Mouse (Mus musculus): ENCODE measurements at regions not wholly inside any gene's neighbourhood (a gene's known extent, or its start where the extent isn't known, plus 50 kb on each side); places are given as distances from the start of the nearest gene placed in this dataset.

DNA sequence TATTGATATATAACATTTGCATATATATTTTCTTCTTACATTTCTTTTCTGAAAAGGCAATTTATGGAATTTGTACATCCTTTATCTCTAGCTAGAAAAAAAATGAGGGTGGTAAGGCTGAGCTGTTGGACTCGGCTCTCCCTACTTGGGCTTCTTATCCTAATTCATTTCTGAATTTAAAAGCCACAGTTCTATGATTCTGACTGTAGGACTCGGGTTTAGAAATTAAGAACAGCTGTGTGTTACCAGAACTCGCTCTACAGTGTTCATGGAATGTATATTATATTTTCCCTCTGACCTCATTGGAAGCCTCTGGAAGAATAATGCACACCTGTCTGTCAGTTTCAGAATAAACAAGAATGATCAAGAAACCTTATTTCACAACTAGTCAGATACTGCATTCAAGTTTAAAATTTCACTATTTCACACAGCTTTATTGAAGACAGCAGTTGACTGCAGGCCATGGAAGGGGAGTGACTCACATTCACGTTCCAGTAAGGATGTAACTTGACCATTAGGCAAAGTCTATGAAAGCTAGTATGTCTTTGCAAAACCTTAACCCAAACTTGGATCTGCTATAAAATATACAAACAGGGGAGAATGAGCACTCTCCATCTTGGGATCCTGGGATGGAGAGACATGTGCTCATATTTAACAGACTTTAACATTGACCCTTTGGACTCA is 207.4 kb downstream of the Papss1 start:
- no peak for ATAC-seq (replicated peaks; ENCODE audit: insufficient number of reproducible peaks, insufficient read depth, low FRiP score, low read depth)
- Histone ChIP-seq H3K27ac (no peak overlapping the region), H3K27me3 (no peaks in the 10 kb centered on the region), H3K4me2 (no peak overlapping the region), H3K9ac (no peak overlapping the region), H3K9me3 (replicated peaks) (no peaks in the 10 kb centered on the region), H3K4me3 (no peak overlapping the region), H3K4me1 (replicated peaks) (no peaks in the 10 kb centered on the region), H3K36me3 (no peaks in the 10 kb centered on the region)
- 62% methylated on average over 4 of the region's 4 CpGs for WGBS

DNA sequence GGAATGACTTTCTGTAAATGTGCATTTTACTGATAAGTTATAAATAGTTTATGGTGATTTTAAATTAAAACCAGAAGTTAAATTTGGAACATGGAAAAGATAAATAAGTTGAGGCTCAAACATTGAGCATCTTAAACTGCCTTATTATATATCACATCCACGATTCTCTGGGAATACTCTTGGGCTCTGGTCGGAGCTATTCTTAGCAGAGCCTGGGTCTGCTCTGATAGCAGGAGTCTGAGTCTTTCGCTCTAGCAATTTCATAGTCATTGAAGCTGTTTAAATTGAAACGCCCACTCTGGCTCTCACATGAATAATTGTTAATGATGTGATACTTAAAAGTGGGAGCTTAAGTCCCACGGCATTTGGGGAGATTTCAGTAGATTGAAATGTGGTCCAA is 208.0 kb downstream of the Papss1 start:
- H3K9ac ChIP-seq = no peak overlapping the region
- ATAC-seq (replicated peaks; ENCODE audit: insufficient number of reproducible peaks, insufficient read depth, low FRiP score, low read depth) = no peak
- no peak overlapping the region for H3K27ac ChIP-seq
- no peak overlapping the region for H3K4me3 ChIP-seq
- no peaks in the 10 kb centered on the region for H3K9me3 ChIP-seq (replicated peaks)
- no peaks in the 10 kb centered on the region for H3K27me3 ChIP-seq
- no peaks in the 10 kb centered on the region for H3K4me1 ChIP-seq (replicated peaks)
- 32% methylated on average over 5 of the region's 5 CpGs for WGBS
- H3K4me2 ChIP-seq = no peak overlapping the region
- no peaks in the 10 kb centered on the region for H3K36me3 ChIP-seq

DNA sequence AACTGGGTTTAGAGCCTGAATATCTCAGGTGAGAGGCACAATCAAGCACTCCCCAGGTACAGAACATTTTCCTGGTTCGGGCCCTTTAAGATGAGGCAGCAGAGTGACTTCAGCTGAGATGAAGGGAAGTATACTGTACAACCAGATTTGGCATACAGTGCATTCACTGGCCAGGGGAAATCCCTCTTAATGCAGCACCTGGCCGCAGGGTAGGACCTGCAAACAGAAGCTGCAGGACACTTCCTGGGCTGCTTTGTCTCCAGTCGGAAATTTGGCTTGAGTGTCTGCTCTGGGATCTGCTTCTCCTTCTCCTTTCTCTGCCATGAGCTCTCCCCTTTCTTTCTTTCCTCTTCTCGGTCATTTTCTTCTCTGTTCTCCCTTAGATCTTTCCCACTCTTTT is 210.9 kb downstream of the Papss1 start:
- Histone ChIP-seq H3K4me2 (no peak overlapping the region), H3K27ac (no peak overlapping the region), H3K9ac (no peak overlapping the region), H3K4me3 (no peak overlapping the region), H3K27me3 (no peaks in the 10 kb centered on the region), H3K4me1 (replicated peaks) (no peaks in the 10 kb centered on the region), H3K9me3 (replicated peaks) (no peaks in the 10 kb centered on the region), H3K36me3 (no peaks in the 10 kb centered on the region)
- 62% methylated on average over 4 of the region's 4 CpGs for WGBS
- no peak for ATAC-seq (replicated peaks; ENCODE audit: insufficient number of reproducible peaks, insufficient read depth, low FRiP score, low read depth)

DNA sequence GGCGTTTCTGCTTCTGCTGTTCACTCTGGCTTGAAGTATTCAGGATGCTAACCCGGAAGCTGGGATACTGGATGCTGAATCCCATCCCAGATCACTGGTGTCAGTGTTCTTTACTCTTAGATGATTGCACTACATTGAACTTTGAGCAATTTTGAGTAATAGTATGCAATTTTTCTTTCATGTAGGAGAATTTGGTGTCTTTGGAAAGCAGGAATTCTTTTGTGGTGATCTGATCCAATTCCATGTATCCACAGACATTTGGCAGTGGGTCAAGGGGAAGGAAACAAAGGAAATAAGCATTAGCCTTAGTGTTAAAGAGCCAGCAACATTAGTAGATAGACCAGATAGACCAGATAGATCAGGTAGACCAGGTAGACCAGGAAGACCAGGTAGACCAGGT is 212.1 kb downstream of the Papss1 start:
- ATAC-seq (replicated peaks; ENCODE audit: insufficient number of reproducible peaks, insufficient read depth, low FRiP score, low read depth) = no peak
- no peak overlapping the region for H3K9ac ChIP-seq
- H3K4me3 ChIP-seq = no peak overlapping the region
- no peak overlapping the region for H3K4me2 ChIP-seq
- 78% methylated on average over 2 of the region's 2 CpGs for WGBS
- H3K27me3 ChIP-seq = no peaks in the 10 kb centered on the region
- no peaks in the 10 kb centered on the region for H3K36me3 ChIP-seq
- H3K4me1 ChIP-seq (replicated peaks) = no peaks in the 10 kb centered on the region
- no peaks in the 10 kb centered on the region for H3K9me3 ChIP-seq (replicated peaks)
- H3K27ac ChIP-seq = no peak overlapping the region

DNA sequence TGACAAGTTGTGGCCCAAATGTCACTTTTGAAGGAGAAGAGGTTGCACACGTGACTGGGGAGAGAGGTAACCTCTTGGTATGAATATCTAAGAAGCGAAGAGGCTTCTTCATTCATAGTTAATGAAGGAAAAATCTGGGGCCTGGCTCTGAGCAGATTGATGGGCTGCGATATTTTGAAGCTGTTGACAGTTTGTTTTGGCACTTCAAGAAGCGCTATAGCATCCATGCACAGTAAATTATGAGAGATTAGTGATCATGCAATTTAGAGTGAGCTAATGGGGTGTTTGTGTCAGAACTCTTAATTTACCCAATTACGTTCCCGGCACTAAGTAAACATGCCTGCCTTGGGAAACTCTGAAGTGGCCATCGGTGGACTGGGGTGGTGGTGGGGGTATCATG is 215.2 kb downstream of the Papss1 start:
- WGBS = 72% methylated on average over 7 of the region's 7 CpGs
- Histone ChIP-seq H3K27me3 (no peaks in the 10 kb centered on the region), H3K9me3 (replicated peaks) (no peaks in the 10 kb centered on the region), H3K4me2 (no peak overlapping the region), H3K4me1 (replicated peaks) (no peaks in the 10 kb centered on the region), H3K4me3 (no peak overlapping the region), H3K27ac (no peak overlapping the region), H3K36me3 (no peaks in the 10 kb centered on the region), H3K9ac (no peak overlapping the region)
- ATAC-seq (replicated peaks; ENCODE audit: insufficient number of reproducible peaks, insufficient read depth, low FRiP score, low read depth) = no peak

DNA sequence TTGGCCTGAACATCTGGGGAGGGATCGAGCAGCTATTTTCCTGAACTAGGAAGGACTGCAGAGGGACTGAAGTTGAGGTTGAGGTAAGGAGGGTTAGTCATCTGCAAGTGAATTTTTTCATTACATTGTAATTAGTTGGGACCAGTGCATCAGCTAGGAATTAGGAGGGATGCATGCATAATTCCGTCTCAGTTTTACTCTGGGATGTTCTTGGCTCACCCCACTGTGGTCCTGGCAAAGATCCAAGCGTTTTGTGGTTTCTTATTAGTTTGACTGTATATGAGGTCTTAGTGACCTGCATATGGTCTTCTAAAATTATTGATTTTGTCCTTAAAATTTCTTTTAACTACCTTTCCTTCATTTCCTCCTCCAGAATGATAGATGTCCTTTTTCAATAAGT is 221.0 kb downstream of the Papss1 start:
- Histone ChIP-seq H3K4me1 (replicated peaks) (no peaks in the 10 kb centered on the region), H3K4me3 (no peak overlapping the region), H3K9me3 (replicated peaks) (no peaks in the 10 kb centered on the region), H3K27me3 (no peaks in the 10 kb centered on the region), H3K4me2 (no peak overlapping the region), H3K27ac (no peak overlapping the region), H3K9ac (no peak overlapping the region), H3K36me3 (no peaks in the 10 kb centered on the region)
- ATAC-seq (replicated peaks; ENCODE audit: insufficient number of reproducible peaks, insufficient read depth, low FRiP score, low read depth) = no peak
- 67% methylated on average over 3 of the region's 3 CpGs for WGBS

DNA sequence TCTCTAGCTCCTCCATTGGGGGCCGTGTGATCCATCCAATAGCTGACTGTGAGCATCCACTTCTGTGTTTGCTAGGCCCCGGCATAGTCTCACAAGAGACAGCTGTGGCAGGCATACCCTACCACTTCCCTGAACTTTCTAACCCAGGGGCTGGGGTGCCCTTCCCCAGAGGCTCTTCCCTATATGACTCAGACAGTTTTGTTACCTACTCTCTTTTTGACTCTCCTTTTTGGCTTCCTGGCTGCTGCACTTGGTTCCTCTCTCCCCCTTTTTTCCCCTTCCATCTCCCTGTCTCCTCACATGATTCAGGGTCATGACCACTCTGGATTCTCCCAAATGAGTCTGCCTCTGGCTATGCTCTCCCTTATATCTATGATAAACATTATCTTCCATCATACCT is 223.8 kb downstream of the Papss1 start:
- 65% methylated on average over 2 of the region's 2 CpGs for WGBS
- Histone ChIP-seq H3K27ac (no peak overlapping the region), H3K36me3 (no peaks in the 10 kb centered on the region), H3K27me3 (no peaks in the 10 kb centered on the region), H3K4me1 (replicated peaks) (no peaks in the 10 kb centered on the region), H3K9me3 (replicated peaks) (no peaks in the 10 kb centered on the region), H3K4me2 (no peak overlapping the region), H3K4me3 (no peak overlapping the region), H3K9ac (no peak overlapping the region)
- ATAC-seq (replicated peaks; ENCODE audit: insufficient number of reproducible peaks, insufficient read depth, low FRiP score, low read depth) = no peak

DNA sequence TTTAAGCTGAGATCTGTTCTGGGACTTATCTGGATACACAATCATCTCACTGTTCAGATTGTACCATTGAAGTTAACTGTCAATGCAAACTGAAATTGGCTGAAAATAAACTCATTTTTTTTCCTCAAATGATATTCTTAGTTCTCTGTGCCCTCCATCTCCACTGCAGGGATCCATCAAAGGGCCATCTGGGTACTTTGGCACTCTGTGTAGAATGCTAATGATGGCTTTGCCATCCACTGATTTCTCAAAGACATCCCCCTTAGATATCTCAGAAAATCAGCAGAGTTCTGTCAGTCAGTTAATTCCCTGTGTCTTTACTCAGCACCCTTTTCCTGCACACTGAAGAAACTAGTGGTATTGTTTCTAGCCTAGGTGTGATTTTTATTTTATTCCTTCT is 224.6 kb downstream of the Papss1 start:
- H3K27me3 ChIP-seq = no peaks in the 10 kb centered on the region
- H3K9ac ChIP-seq = no peak overlapping the region
- H3K27ac ChIP-seq = no peak overlapping the region
- H3K4me3 ChIP-seq = no peak overlapping the region
- no peaks in the 10 kb centered on the region for H3K36me3 ChIP-seq
- ATAC-seq (replicated peaks; ENCODE audit: insufficient number of reproducible peaks, insufficient read depth, low FRiP score, low read depth) = no peak
- H3K4me1 ChIP-seq (replicated peaks) = no peaks in the 10 kb centered on the region
- no peak overlapping the region for H3K4me2 ChIP-seq
- H3K9me3 ChIP-seq (replicated peaks) = no peaks in the 10 kb centered on the region

DNA sequence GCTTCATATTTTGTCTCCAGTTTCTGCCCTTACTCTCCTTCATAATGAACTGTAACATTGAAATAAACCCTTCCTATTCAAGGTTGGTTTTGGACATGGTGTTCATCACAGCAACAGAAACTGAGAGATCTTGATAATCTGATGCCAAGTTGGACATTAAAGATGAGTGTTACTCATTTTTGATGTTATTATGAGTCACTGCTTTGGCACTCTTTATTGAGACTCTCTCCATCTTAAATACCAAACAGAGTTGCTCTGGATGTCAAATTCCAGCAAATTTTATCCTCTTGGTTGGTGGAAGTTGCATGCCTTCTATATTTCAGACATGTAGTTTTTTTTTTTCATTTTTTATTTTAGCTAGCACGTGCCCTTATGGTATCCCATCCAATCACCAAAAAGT is 229.5 kb downstream of the Papss1 start:
- no peaks in the 10 kb centered on the region for H3K9me3 ChIP-seq (replicated peaks)
- H3K27me3 ChIP-seq = no peaks in the 10 kb centered on the region
- H3K36me3 ChIP-seq = no peaks in the 10 kb centered on the region
- no peak for ATAC-seq (replicated peaks; ENCODE audit: insufficient number of reproducible peaks, insufficient read depth, low FRiP score, low read depth)
- H3K9ac ChIP-seq = no peak overlapping the region
- no peaks in the 10 kb centered on the region for H3K4me1 ChIP-seq (replicated peaks)
- 69% methylated on average over 1 of the region's 1 CpGs for WGBS
- no peak overlapping the region for H3K4me2 ChIP-seq
- H3K27ac ChIP-seq = no peak overlapping the region
- H3K4me3 ChIP-seq = no peak overlapping the region

DNA sequence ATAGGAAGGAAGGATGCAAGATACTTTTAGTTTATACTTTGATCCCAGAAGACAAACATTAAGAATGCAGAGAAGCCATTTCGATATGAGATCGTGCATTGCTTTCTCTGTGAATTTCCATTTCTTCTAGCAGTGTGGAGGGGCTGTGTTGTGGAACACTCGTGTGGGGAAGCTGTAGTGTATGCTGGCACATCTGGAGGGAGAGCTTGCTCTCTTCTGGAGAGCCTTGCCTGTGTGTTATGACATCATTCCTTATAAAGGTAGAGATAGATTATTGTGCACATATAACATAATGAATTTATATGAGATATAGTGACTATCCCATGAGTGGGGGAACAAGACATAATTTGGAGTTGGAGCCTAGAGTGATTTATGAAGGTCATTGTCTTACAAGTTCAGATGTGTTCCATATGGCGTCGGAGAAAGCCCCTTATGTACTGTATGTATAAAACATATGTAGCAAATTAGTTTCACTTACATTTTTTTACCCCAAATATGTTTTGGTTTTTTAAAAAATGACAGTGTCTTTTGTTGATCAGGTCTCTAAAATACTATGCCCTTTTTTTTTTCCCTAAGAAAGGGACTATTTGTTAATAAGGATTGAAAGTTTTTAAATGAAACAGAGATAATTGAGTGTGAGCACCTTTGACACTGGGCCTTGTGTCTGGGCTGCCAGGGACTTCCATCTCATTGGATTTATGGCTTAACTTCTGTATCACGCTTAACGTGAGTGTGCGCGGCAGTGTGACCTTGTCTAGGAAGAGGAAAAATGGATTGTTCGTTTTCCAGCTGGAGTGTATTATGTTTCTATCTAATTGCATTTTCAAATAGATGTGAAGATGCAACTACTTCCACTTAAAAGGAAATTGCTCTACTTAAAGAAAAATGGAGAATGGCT is 230.8 kb downstream of the Papss1 start:
- no peaks in the 10 kb centered on the region for H3K27me3 ChIP-seq
- 81% methylated on average over 10 of the region's 10 CpGs for WGBS
- H3K36me3 ChIP-seq = no peaks in the 10 kb centered on the region
- no peak overlapping the region for H3K9ac ChIP-seq
- H3K27ac ChIP-seq = no peak overlapping the region
- H3K4me1 ChIP-seq (replicated peaks) = no peaks in the 10 kb centered on the region
- H3K4me2 ChIP-seq = no peak overlapping the region
- ATAC-seq (replicated peaks; ENCODE audit: insufficient number of reproducible peaks, insufficient read depth, low FRiP score, low read depth) = no peak
- no peak overlapping the region for H3K4me3 ChIP-seq
- H3K9me3 ChIP-seq (replicated peaks) = no peaks in the 10 kb centered on the region

DNA sequence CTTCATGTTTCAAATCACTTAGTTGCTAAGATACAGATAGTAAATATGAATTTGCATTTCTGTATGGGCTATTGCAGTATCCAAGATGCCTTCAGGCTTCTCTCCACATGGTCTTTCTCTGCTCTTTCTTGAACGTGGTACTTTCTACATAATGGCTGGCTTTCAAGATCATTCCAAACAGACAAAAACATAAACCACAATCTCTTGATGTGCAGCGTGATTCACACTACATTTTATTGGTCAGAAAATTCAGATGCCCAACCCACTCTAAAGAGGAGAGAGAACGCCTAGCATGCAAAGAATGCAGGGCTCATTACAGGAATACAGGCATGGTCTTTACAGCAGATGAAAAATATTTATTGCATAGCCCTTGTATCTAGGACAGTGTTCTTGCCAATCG is 235.2 kb downstream of the Papss1 start:
- no peak overlapping the region for H3K4me2 ChIP-seq
- no peak overlapping the region for H3K27ac ChIP-seq
- H3K36me3 ChIP-seq = no peaks in the 10 kb centered on the region
- H3K4me3 ChIP-seq = no peak overlapping the region
- no peaks in the 10 kb centered on the region for H3K9me3 ChIP-seq (replicated peaks)
- H3K4me1 ChIP-seq (replicated peaks) = no peaks in the 10 kb centered on the region
- no peak for ATAC-seq (replicated peaks; ENCODE audit: insufficient number of reproducible peaks, insufficient read depth, low FRiP score, low read depth)
- H3K27me3 ChIP-seq = no peaks in the 10 kb centered on the region
- H3K9ac ChIP-seq = no peak overlapping the region
- 63% methylated on average over 4 of the region's 4 CpGs for WGBS

DNA sequence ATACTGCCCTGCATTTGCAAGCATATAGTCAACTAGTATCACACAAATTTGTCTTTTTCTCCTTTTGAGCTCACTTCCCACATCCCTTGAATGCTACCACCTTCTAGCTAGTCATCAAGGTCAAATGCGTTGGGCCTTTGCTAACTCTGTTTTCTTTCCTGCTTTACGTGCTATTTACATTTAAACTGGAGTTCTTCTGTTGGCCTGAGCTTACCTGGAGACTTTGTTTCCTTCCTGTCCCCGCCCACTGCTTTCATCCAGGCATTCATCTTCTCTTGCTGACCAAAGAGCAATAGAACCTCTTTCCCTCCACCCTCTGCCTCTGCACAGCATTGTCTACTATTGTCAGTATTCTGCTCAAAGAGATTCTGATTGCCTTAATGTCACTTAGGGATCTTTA is 237.0 kb downstream of the Papss1 start:
- Histone ChIP-seq H3K27me3 (no peaks in the 10 kb centered on the region), H3K9ac (no peak overlapping the region), H3K4me2 (no peak overlapping the region), H3K27ac (no peak overlapping the region), H3K4me1 (replicated peaks) (no peaks in the 10 kb centered on the region), H3K36me3 (no peaks in the 10 kb centered on the region), H3K4me3 (no peak overlapping the region), H3K9me3 (replicated peaks) (no peaks in the 10 kb centered on the region)
- ATAC-seq (replicated peaks; ENCODE audit: insufficient number of reproducible peaks, insufficient read depth, low FRiP score, low read depth) = no peak
- 76% methylated on average over 3 of the region's 3 CpGs for WGBS
